Mouse (Mus musculus): ENCODE results near the gene Cbx3. TPM values are rescaled to one million over a fixed set of nuclear protein-coding genes. Genes with fewer than 3 reads are reported as not detected.
A peak's percentile ranks its signal among the peaks of the same experiment; 100 is the strongest.
"Not testable (repeated sequence)": the region's sequence is repeated elsewhere in the genome, so short reads cannot be mapped to it uniquely, and the experiment has no call there.

The Cbx3 gene
- polyA plus RNA-seq, 1 experiment, result 22.3 TPM

- Histone ChIP-seq H3K9me3 (no peaks in the 10 kb centered on the region), H3K4me1 (peaks cover 41% of the 10 kb centered on the region), H3K27me3 (replicated peaks) (no peaks in the 10 kb centered on the region), H3K36me3 (replicated peaks; ENCODE audit: low read length) (peaks cover 52% of the 10 kb centered on the region), H3K4me3 (replicated peaks) (peak overlapping the region; percentile 97)
- no peak for TF ChIP-seq FLI1 (IDR thresholded peaks at IDR 0.05; ENCODE audit: low read length)
- TF ChIP-seq GATA1 (IDR thresholded peaks at IDR 0.05; ENCODE audit: borderline replicate concordance, low read length), result no peak
Observed at GRCm38 (mm10) chr6:51468891-51469561, 1.1 kb upstream of the Cbx3 start.

- Histone ChIP-seq H3K27me3 (replicated peaks) (no peaks in the 10 kb centered on the region), H3K4me1 (peaks cover 38% of the 10 kb centered on the region), H3K36me3 (replicated peaks; ENCODE audit: low read length) (peaks cover 52% of the 10 kb centered on the region), H3K9me3 (no peaks in the 10 kb centered on the region), H3K4me3 (replicated peaks) (peak within 1 kb of the TSS; percentile 97)
- TF ChIP-seq FLI1 (IDR thresholded peaks at IDR 0.05; ENCODE audit: low read length) (no peak; the same call in 1 of the 2 replicates), GATA1 (IDR thresholded peaks at IDR 0.05; ENCODE audit: borderline replicate concordance, low read length) (no peak)
Observed at GRCm38 (mm10) chr6:51469715-51470310, 347 bp upstream of the Cbx3 start, which contains the start of gene Hnrnpa2b1. Gene Hnrnpa2b1, minus strand, starts transcription at chr6:51469894.

- Histone ChIP-seq H3K27me3 (replicated peaks) (no peaks in the 10 kb centered on the region), H3K4me1 (peaks cover 27% of the 10 kb centered on the region), H3K36me3 (replicated peaks; ENCODE audit: low read length) (peaks cover 52% of the 10 kb centered on the region), H3K4me3 (replicated peaks) (peak overlapping the region; percentile 97), H3K9me3 (no peaks in the 10 kb centered on the region)
- no peak for TF ChIP-seq FLI1 (IDR thresholded peaks at IDR 0.05; ENCODE audit: low read length)
- no peak for TF ChIP-seq GATA1 (IDR thresholded peaks at IDR 0.05; ENCODE audit: borderline replicate concordance, low read length)
Observed at GRCm38 (mm10) chr6:51471179-51471505, 982 bp downstream of the Cbx3 start.

- H3K36me3 ChIP-seq (replicated peaks; ENCODE audit: low read length), result peaks cover 52% of the 10 kb centered on the region
- H3K9me3 ChIP-seq, result no peaks in the 10 kb centered on the region
- TF ChIP-seq GATA1 (IDR thresholded peaks at IDR 0.05; ENCODE audit: borderline replicate concordance, low read length) (no peak), FLI1 (IDR thresholded peaks at IDR 0.05; ENCODE audit: low read length) (no peak)
- peaks cover 23% of the 10 kb centered on the region for H3K4me1 ChIP-seq
- peak overlapping the region; percentile 97 for H3K4me3 ChIP-seq (replicated peaks)
- no peaks in the 10 kb centered on the region for H3K27me3 ChIP-seq (replicated peaks)
Observed at GRCm38 (mm10) chr6:51471782-51472181, 1.6 kb downstream of the Cbx3 start.

- peaks cover 51% of the 10 kb centered on the region for H3K36me3 ChIP-seq (replicated peaks; ENCODE audit: low read length)
- H3K4me1 ChIP-seq, result peaks cover 20% of the 10 kb centered on the region
- H3K27me3 ChIP-seq (replicated peaks), result no peaks in the 10 kb centered on the region
- H3K9me3 ChIP-seq, result no peaks in the 10 kb centered on the region
- TF ChIP-seq FLI1 (IDR thresholded peaks at IDR 0.05; ENCODE audit: low read length) (no peak), GATA1 (IDR thresholded peaks at IDR 0.05; ENCODE audit: borderline replicate concordance, low read length) (no peak)
- H3K4me3 ChIP-seq (replicated peaks), result peak overlapping the region; percentile 97
Observed at GRCm38 (mm10) chr6:51472213-51472612, 2.1 kb downstream of the Cbx3 start.

- Histone ChIP-seq H3K36me3 (replicated peaks; ENCODE audit: low read length) (peaks cover 87% of the 10 kb centered on the region), H3K27me3 (replicated peaks) (no peaks in the 10 kb centered on the region), H3K9me3 (no peaks in the 10 kb centered on the region), H3K4me1 (peaks cover 6% of the 10 kb centered on the region; the same call in 1 of the 2 replicates), H3K4me3 (replicated peaks) (no peak overlapping the region)
- no peak for TF ChIP-seq GATA1 (IDR thresholded peaks at IDR 0.05; ENCODE audit: borderline replicate concordance, low read length)
- TF ChIP-seq FLI1 (IDR thresholded peaks at IDR 0.05; ENCODE audit: low read length), result no peak
Observed at GRCm38 (mm10) chr6:51479136-51479731, 9.1 kb downstream of the Cbx3 start.

- TF ChIP-seq FLI1 (IDR thresholded peaks at IDR 0.05; ENCODE audit: low read length), result no peak
- TF ChIP-seq GATA1 (IDR thresholded peaks at IDR 0.05; ENCODE audit: borderline replicate concordance, low read length), result no peak
- Histone ChIP-seq H3K4me1 (peaks cover 18% of the 10 kb centered on the region), H3K4me3 (replicated peaks) (no peak overlapping the region), H3K27me3 (replicated peaks) (no peaks in the 10 kb centered on the region), H3K9me3 (no peaks in the 10 kb centered on the region), H3K36me3 (replicated peaks; ENCODE audit: low read length) (peaks cover 66% of the 10 kb centered on the region)
Observed at GRCm38 (mm10) chr6:51481548-51481947, 11.4 kb downstream of the Cbx3 start.

- no peaks in the 10 kb centered on the region for H3K27me3 ChIP-seq (replicated peaks)
- H3K4me3 ChIP-seq (replicated peaks), result no peak overlapping the region
- H3K4me1 ChIP-seq, result peaks cover 19% of the 10 kb centered on the region
- TF ChIP-seq FLI1 (IDR thresholded peaks at IDR 0.05; ENCODE audit: low read length) (no peak), GATA1 (IDR thresholded peaks at IDR 0.05; ENCODE audit: borderline replicate concordance, low read length) (no peak)
- peaks cover 22% of the 10 kb centered on the region for H3K9me3 ChIP-seq
- H3K36me3 ChIP-seq (replicated peaks; ENCODE audit: low read length), result peaks cover 56% of the 10 kb centered on the region
Observed at GRCm38 (mm10) chr6:51483861-51484260, 13.7 kb downstream of the Cbx3 start.

GRCm38 (mm10) chr6:51484556-51484955, 14.4 kb downstream of the Cbx3 start:
- peaks cover 28% of the 10 kb centered on the region for H3K9me3 ChIP-seq
- H3K4me1 ChIP-seq, result peaks cover 16% of the 10 kb centered on the region
- H3K27me3 ChIP-seq (replicated peaks); H3K4me3 ChIP-seq (replicated peaks): not testable (repeated sequence)
- peaks cover 49% of the 10 kb centered on the region for H3K36me3 ChIP-seq (replicated peaks; ENCODE audit: low read length)

GRCm38 (mm10) chr6:51485646-51486045, 15.5 kb downstream of the Cbx3 start:
- TF ChIP-seq FLI1 (IDR thresholded peaks at IDR 0.05; ENCODE audit: low read length) (no peak), GATA1 (IDR thresholded peaks at IDR 0.05; ENCODE audit: borderline replicate concordance, low read length) (no peak)
- no peaks in the 10 kb centered on the region for H3K27me3 ChIP-seq (replicated peaks)
- peaks cover 32% of the 10 kb centered on the region for H3K9me3 ChIP-seq
- H3K4me3 ChIP-seq (replicated peaks), result no peak overlapping the region
- peaks cover 16% of the 10 kb centered on the region for H3K4me1 ChIP-seq
- H3K36me3 ChIP-seq (replicated peaks; ENCODE audit: low read length), result peaks cover 38% of the 10 kb centered on the region

All from megakaryocyte, embryonic 14.5 days (primary cell).